ENCODE assay signal across 32 mouse cellular contexts in the genomic region with DNA sequence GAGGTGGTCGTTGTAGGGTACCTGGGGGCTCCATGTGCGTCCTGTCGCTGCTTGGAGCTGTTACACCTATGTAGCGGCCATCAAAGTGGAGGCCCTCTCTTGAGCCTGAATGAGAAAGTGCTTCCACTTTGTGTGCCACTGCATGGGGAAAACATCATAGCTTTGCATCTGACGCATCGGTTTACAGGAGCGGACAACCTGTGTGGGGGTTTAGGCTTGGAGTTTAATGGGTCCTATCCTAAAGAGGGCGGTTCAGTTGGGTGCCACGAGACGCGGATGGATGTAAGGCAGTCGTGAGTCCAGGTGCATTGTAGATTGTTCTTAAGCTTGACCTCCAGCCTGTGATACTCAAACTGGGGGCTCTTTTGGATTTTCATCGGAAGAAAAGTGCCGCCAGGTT. TPM values are rescaled to one million over a fixed set of nuclear protein-coding genes. Genes with fewer than 3 reads are reported as not detected.
"Had no signal": no experiment of that assay in that cellular context is flagged by ENCODE, and none has a peak within 500 bp of the region (broad histone marks: within the 10 kb centered on the region; RNA-seq: fewer than 3 reads in every experiment).

No protein-coding gene starts in this region.

- H3K27ac ChIP-seq: layer of hippocampus, adult 2 months; left cerebral cortex, adult 2 months; liver, embryonic 13.5 days; midbrain, embryonic 10.5 days; midbrain, embryonic 13.5 days; neural tube, embryonic 13.5 days; stomach, embryonic 15.5 days had no signal

- H3K4me1 ChIP-seq: liver, embryonic 13.5 days; midbrain, embryonic 10.5 days; midbrain, embryonic 13.5 days; neural tube, embryonic 13.5 days; stomach, embryonic 15.5 days had no signal

- ATAC-seq: midbrain, embryonic 13.5 days; midbrain, embryonic 16.5 days had no signal

- DNase-seq: kidney, adult 9 months; kidney, postnatal 14 days; kidney, postnatal 4 days; layer of hippocampus, adult 9-11 months; layer of hippocampus, postnatal 36 days; left cerebral cortex, postnatal 4 days; liver, embryonic 13.5 days; lung, adult 2 months; lung, postnatal 14 days; lung, postnatal 4 days; retina, postnatal 1 day; right cerebral cortex, postnatal 25 days; spleen, adult 18-20 months; thymus, adult 2 months; thymus, postnatal 14 days; thymus, postnatal 4 days had no signal

- H3K9ac ChIP-seq: liver, embryonic 13.5 days; midbrain, embryonic 13.5 days; neural tube, embryonic 13.5 days; stomach, embryonic 15.5 days had no signal

- H3K4me2 ChIP-seq: liver, embryonic 13.5 days; midbrain, embryonic 13.5 days; neural tube, embryonic 13.5 days; stomach, embryonic 15.5 days had no signal

- H3K36me3 ChIP-seq: liver, embryonic 13.5 days; midbrain, embryonic 10.5 days; midbrain, embryonic 13.5 days; neural tube, embryonic 13.5 days; stomach, embryonic 15.5 days had no signal

- H3K4me3 ChIP-seq: layer of hippocampus, adult 2 months; left cerebral cortex, adult 2 months; liver, embryonic 13.5 days; midbrain, embryonic 10.5 days; midbrain, embryonic 13.5 days; myocyte; neural tube, embryonic 13.5 days; stomach, embryonic 15.5 days had no signal

- H3K9me3 ChIP-seq: liver, embryonic 13.5 days; midbrain, embryonic 10.5 days; midbrain, embryonic 13.5 days; neural tube, embryonic 13.5 days; stomach, embryonic 15.5 days had no signal

RNA-seq across cellular contexts. Expression of a gene that starts 30.7 kb away (rescaled TPM):
- total RNA-seq: layer of hippocampus, adult 2 months had no signal
- polyA plus RNA-seq: kidney, embryonic 16.5 days; limb, embryonic 14.5 days; midbrain, embryonic 10.5 days; midbrain, embryonic 13.5 days; midbrain, embryonic 16.5 days; myocyte; neural tube, embryonic 13.5 days had no signal

RNA-seq across cellular contexts. Expression of a gene that starts 49.9 kb away (rescaled TPM):
- total RNA-seq: layer of hippocampus, adult 2 months; layer of hippocampus, postnatal 36 days; left cerebral cortex, adult 2 months; left cerebral cortex, postnatal 10 days; left cerebral cortex, postnatal 4 days; liver, adult 2 months; megakaryocyte progenitor cell, adult 5-6 weeks; monocyte, adult 5-6 weeks had no signal
- polyA plus RNA-seq: kidney, embryonic 16.5 days; liver, adult 2 months; liver, embryonic 13.5 days; liver, embryonic 16.5 days; lung, embryonic 16.5 days; midbrain, embryonic 13.5 days; midbrain, embryonic 16.5 days; neural tube, embryonic 13.5 days had no signal
